Mouse (Mus musculus) liver, embryonic 11.5 days (tissue): ENCODE data around the gene Arpin. TPM values are rescaled to one million over a fixed set of nuclear protein-coding genes. Genes with fewer than 3 reads are reported as not detected.

Experiments used
- ATAC-seq: fragments of 200-750 bp; cut with Nextera tagmentation; replicated peaks from 2 replicates; pipeline ENCODE4 v1.8.0; 2017; ENCODE audit warnings: moderate number of reproducible peaks, mild to moderate bottlenecking, moderate TSS enrichment, moderate library complexity; ENCODE audit not compliant: low FRiP score
- DNase-seq: peaks from one replicate; pipeline ENCODE4 v3.0.0-alpha.2; 2017; ENCODE audit warnings: low spot score
- H3K27ac ChIP-seq: fragments of 300-500 bp; sonication (generic); 2 replicates; pipeline ENCODE4 v1.5.1; 2014; ENCODE audit warnings: mild to moderate bottlenecking, low read depth, low read length, control low read depth
- H3K27me3 ChIP-seq: fragments of 300-500 bp; sonication (generic); replicated peaks from 2 replicates; pipeline ENCODE4 v1.6.1; 2014; ENCODE audit warnings: low read length, mixed read lengths; ENCODE audit not compliant: control insufficient read depth, insufficient read depth
- H3K36me3 ChIP-seq: fragments of 300-500 bp; sonication (generic); 2 replicates; pipeline ENCODE4 v1.6.1; 2014; ENCODE audit warnings: mild to moderate bottlenecking, low read length, moderate library complexity, mixed read lengths; ENCODE audit not compliant: control insufficient read depth, insufficient read depth
- H3K4me1 ChIP-seq: fragments of 300-500 bp; sonication (generic); replicated peaks from 2 replicates; pipeline ENCODE4 v1.6.1; 2014; ENCODE audit warnings: low read length, mixed read lengths; ENCODE audit not compliant: control insufficient read depth, insufficient read depth
- H3K4me2 ChIP-seq: fragments of 300-500 bp; sonication (generic); 2 replicates; pipeline ENCODE4 v1.6.1; 2014; ENCODE audit warnings: mild to moderate bottlenecking, control low read depth, moderate library complexity
- H3K4me3 ChIP-seq: fragments of 300-500 bp; sonication (generic); 2 replicates; pipeline ENCODE4 v1.5.1; 2014; ENCODE audit warnings: low read depth, low read length, control low read depth
- H3K9ac ChIP-seq: fragments of 300-500 bp; sonication (generic); 2 replicates; pipeline ENCODE4 v1.6.1; 2014; ENCODE audit warnings: low read depth, low read length, control low read depth
- H3K9me3 ChIP-seq: fragments of 300-500 bp; sonication (generic); 2 replicates; pipeline ENCODE4 v1.6.1; 2016; ENCODE audit warnings: low read length, inconsistent platforms, mixed read lengths; ENCODE audit not compliant: control insufficient read depth
- WGBS: fragments of 180-500 bp; shearing (Covaris S2); extraction: QIAGEN DNeasy Blood & Tissue Kit; methylation state at CpG from one replicate; pipeline ENCODE4 v1.1.7; 2014; 5-methylcytosine and 5-hydroxymethylcytosine counted together
- microRNA-seq: library from miRNA; unstranded; fragments of <30 nt; microRNA quantifications from one replicate; pipeline ENCODE4, GENCODE M21; 2017; ENCODE audit warnings: borderline number of aligned reads
- polyA plus RNA-seq: library from polyadenylated mRNA; unstranded; fragments of >200 nt; fragmentation: Nextera tagmentation; extraction: Ambion mirVana; gene quantifications from 2 replicates; pipeline ENCODE4 v1.2.1, GENCODE M21; 2014

Gene Arpin
- polyA plus RNA-seq, 1 experiment from 2014 or later, result 9.9 TPM

- no peaks in the 10 kb centered on the region for H3K9me3 ChIP-seq
- no peak overlapping the region for H3K4me3 ChIP-seq
- no peak for DNase-seq
- no peak overlapping the region for H3K9ac ChIP-seq
- peaks cover 6% of the 10 kb centered on the region; the same call in 1 of the 2 replicates for H3K36me3 ChIP-seq
- WGBS, result 91% methylated on average over 7 of the region's 7 CpGs
- no peaks in the 10 kb centered on the region for H3K4me1 ChIP-seq
- ATAC-seq, result no peak
- H3K27me3 ChIP-seq, result no peaks in the 10 kb centered on the region
- no peak overlapping the region for H3K27ac ChIP-seq
- no peak overlapping the region for H3K4me2 ChIP-seq
Measured at GRCm38 (mm10) chr7:79883613-79884334, 51.4 kb downstream of the Arpin start.

DNA sequence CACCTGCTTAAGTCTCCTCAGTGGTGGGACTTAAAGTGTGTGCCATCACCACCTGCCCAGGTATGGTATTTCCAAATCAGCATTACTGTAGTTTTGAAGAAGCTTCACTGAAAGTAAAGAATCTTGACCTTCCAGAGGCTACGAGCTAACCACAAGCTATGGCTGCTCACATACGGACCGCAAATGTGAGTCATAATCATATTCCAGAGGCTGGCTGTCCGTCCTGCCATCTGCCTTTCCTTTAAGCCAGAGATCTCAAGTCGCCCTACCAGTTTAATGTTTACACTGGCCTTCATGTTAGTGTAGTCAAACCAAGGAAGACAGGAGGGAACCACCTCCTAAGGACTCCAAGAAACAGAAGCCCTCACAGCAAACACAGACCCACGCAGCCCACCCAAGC lies 53.3 kb downstream of the Arpin start:
- no peak for DNase-seq
- Histone ChIP-seq H3K27ac (no peak overlapping the region), H3K9ac (no peak overlapping the region), H3K4me1 (no peaks in the 10 kb centered on the region), H3K4me3 (no peak overlapping the region), H3K9me3 (no peaks in the 10 kb centered on the region), H3K27me3 (no peaks in the 10 kb centered on the region), H3K4me2 (no peak overlapping the region), H3K36me3 (peaks cover 4% of the 10 kb centered on the region; the same call in 1 of the 2 replicates)
- 90% methylated on average over 6 of the region's 6 CpGs for WGBS
- no peak for ATAC-seq

- Histone ChIP-seq H3K9me3 (no peaks in the 10 kb centered on the region), H3K4me1 (no peaks in the 10 kb centered on the region), H3K9ac (no peak overlapping the region), H3K27me3 (no peaks in the 10 kb centered on the region), H3K27ac (no peak overlapping the region), H3K4me3 (no peak overlapping the region), H3K36me3 (peaks cover 4% of the 10 kb centered on the region; the same call in 1 of the 2 replicates), H3K4me2 (no peak overlapping the region)
- 58% methylated on average over 3 of the region's 3 CpGs for WGBS
- DNase-seq, result no peak
- ATAC-seq, result no peak
Measured at GRCm38 (mm10) chr7:79880998-79881397, 54.2 kb downstream of the Arpin start.

DNA sequence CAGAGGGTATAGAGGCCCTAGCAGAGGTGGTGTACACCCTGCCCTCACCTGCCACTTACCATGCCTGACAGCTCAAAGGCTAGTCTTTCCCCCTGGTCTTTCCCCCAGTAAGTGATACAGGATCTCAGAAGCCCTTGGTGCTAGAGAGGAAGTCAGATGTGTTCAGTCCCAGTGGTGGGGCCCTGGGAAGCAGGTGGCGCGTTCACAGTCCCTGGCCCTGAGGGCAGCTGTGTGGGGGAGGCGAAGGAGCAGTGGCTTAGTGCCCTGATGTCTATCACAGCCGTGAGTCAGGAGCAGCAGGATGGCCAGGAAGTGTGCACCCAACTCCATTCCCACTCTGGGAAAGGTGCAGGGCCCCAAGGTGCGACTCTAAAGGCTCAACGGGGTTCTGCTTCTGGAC lies 55.1 kb downstream of the Arpin start:
- no peak for ATAC-seq
- Histone ChIP-seq H3K9ac (no peak overlapping the region), H3K36me3 (peaks cover 4% of the 10 kb centered on the region; the same call in 1 of the 2 replicates), H3K4me2 (no peak overlapping the region), H3K27me3 (no peaks in the 10 kb centered on the region), H3K27ac (no peak overlapping the region), H3K4me1 (no peaks in the 10 kb centered on the region), H3K9me3 (no peaks in the 10 kb centered on the region), H3K4me3 (no peak overlapping the region)
- WGBS, result 89% methylated on average over 6 of the region's 6 CpGs
- DNase-seq, result no peak

GRCm38 (mm10) chr7:79878455-79879025 lies 56.6 kb downstream of the Arpin start:
- Histone ChIP-seq H3K4me3 (no peak overlapping the region), H3K4me1 (no peaks in the 10 kb centered on the region), H3K9ac (no peak overlapping the region), H3K27ac (no peak overlapping the region), H3K4me2 (no peak overlapping the region), H3K9me3 (no peaks in the 10 kb centered on the region), H3K36me3 (peaks cover 4% of the 10 kb centered on the region; the same call in 1 of the 2 replicates), H3K27me3 (no peaks in the 10 kb centered on the region)
- DNase-seq (no peak), ATAC-seq (no peak)
- WGBS, result 75% methylated on average over 2 of the region's 2 CpGs

Small RNA genes within 50 kb of the gene (microRNA-seq; reads per million reads assigned to microRNA genes)
- gene Gm24541, result not detected

Other genes starting within 250 kb of the Arpin start
- gene Kif7, start 219.6 kb downstream of the Arpin start, polyA plus RNA-seq, result 2.3 and 3.0 TPM in 2 replicates
- gene Plin1, start 202.5 kb downstream of the Arpin start, polyA plus RNA-seq, result not detected in 2 replicates
- gene Pex11a, start 192.2 kb downstream of the Arpin start, polyA plus RNA-seq, result 2.3 and 2.9 TPM in 2 replicates
- gene Wdr93, start 192.2 kb downstream of the Arpin start, polyA plus RNA-seq, result 0.21 TPM in 1 of 2 replicates, not detected in the other
- gene Mesp1, start 141.6 kb downstream of the Arpin start, polyA plus RNA-seq, result not detected in 2 replicates
- 0.11 and 0.21 TPM in 2 replicates for gene Mesp2, start 124.6 kb downstream of the Arpin start, polyA plus RNA-seq
- 24.2 and 28.5 TPM in 2 replicates for gene Anpep, start 74.3 kb downstream of the Arpin start, polyA plus RNA-seq
- 28.7 and 30.9 TPM in 2 replicates for gene Ap3s2, start 14.7 kb downstream of the Arpin start, polyA plus RNA-seq
- 10.8 and 11.8 TPM in 2 replicates for gene Zfp710, start 89.5 kb upstream of the Arpin start, polyA plus RNA-seq
- gene Idh2, start 180.0 kb upstream of the Arpin start, polyA plus RNA-seq, result 259 and 268 TPM in 2 replicates